Mouse (Mus musculus): ENCODE data around the gene Gnptab.
A peak's percentile ranks its signal among the peaks of the same experiment; 100 is the strongest.
"Not testable (repeated sequence)": the region's sequence is repeated elsewhere in the genome, so short reads cannot be mapped to it uniquely, and the experiment has no call there.

Gnptab gene

GRCm38 (mm10) chr10:88379013-88379885 is at the start of gene Gnptab, which contains the start of gene Dram1:
Gene Gnptab (plus strand): TSS chr10:88379132.
Gene Dram1 (minus strand): TSS chr10:88379080.
- peak; percentile 95 to 98 for DNase-seq

GRCm38 (mm10) chr10:88330695-88331094 is 48.2 kb upstream of the Gnptab start:
- DNase-seq: no peak

GRCm38 (mm10) chr10:88340660-88341059 is 38.3 kb upstream of the Gnptab start:
- no peak for DNase-seq

GRCm38 (mm10) chr10:88341368-88341767 is 37.6 kb upstream of the Gnptab start:
- DNase-seq: no peak

GRCm38 (mm10) chr10:88345899-88346401 is 33.0 kb upstream of the Gnptab start:
- no peak for DNase-seq

- DNase-seq: no peak
Measured at GRCm38 (mm10) chr10:88346454-88347245, 32.3 kb upstream of the Gnptab start.

- DNase-seq: no peak
Measured at GRCm38 (mm10) chr10:88349800-88350199, 29.1 kb upstream of the Gnptab start.

- DNase-seq: no peak
Measured at GRCm38 (mm10) chr10:88350687-88351086, 28.2 kb upstream of the Gnptab start.

- no peak for DNase-seq
Measured at GRCm38 (mm10) chr10:88351411-88352103, 27.4 kb upstream of the Gnptab start.

GRCm38 (mm10) chr10:88352549-88352948 is 26.4 kb upstream of the Gnptab start:
- no peak for DNase-seq

- DNase-seq: no peak
Measured at GRCm38 (mm10) chr10:88354599-88354998, 24.3 kb upstream of the Gnptab start.

- DNase-seq: no peak
Measured at GRCm38 (mm10) chr10:88356114-88356982, 22.6 kb upstream of the Gnptab start.

- peak; percentile 80 to 81 for DNase-seq
Measured at GRCm38 (mm10) chr10:88356983-88357559, 21.9 kb upstream of the Gnptab start.

GRCm38 (mm10) chr10:88362218-88362617 is 16.7 kb upstream of the Gnptab start:
- DNase-seq: no peak

GRCm38 (mm10) chr10:88364221-88364620 is 14.7 kb upstream of the Gnptab start:
- DNase-seq: no peak

- no peak for DNase-seq
Measured at GRCm38 (mm10) chr10:88369233-88369632, 9.7 kb upstream of the Gnptab start.

GRCm38 (mm10) chr10:88371793-88372192 is 7.1 kb upstream of the Gnptab start:
- DNase-seq: peak; percentile 69

GRCm38 (mm10) chr10:88372436-88372835 is 6.5 kb upstream of the Gnptab start:
- DNase-seq: no peak

- DNase-seq: not testable (repeated sequence)
Measured at GRCm38 (mm10) chr10:88372945-88373344, 6.0 kb upstream of the Gnptab start.

GRCm38 (mm10) chr10:88374984-88375383 is 3.9 kb upstream of the Gnptab start:
- no peak for DNase-seq

- DNase-seq: peak; percentile 94
Measured at GRCm38 (mm10) chr10:88376770-88377169, 2.2 kb upstream of the Gnptab start.

Data from B cell, adult 2 months (primary cell).